Mouse (Mus musculus) mature B cell (primary cell): ENCODE results near the gene Fggy.

ENCODE experiments used
- in situ Hi-C: fragments of 300-500 bp; cut with MboI; formaldehyde crosslinking; loops from 2 replicates; pipeline ENCODE4 v1.14.3; 2019

Gene Fggy

DNA sequence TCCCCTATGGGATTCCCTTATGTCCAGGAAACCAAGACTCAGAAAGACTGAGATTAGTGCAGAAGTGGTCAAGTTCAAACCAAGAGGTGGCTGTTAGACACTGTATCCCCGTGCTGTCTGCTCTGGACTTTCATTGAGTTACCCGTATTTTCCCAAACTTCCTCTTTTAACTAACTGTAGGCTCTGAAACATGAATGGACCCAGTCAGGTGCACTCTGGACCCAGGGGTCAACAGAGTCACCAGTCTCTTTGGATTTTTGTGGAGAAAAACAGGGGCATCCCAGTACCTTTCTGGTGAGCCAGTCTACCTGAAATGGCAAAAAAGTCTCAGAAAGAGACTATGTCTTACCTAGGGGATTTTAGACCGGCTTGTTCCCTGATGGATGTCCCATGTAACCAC is 33.6 kb downstream of the Fggy start:
- in situ Hi-C loops: no loop called here

DNA sequence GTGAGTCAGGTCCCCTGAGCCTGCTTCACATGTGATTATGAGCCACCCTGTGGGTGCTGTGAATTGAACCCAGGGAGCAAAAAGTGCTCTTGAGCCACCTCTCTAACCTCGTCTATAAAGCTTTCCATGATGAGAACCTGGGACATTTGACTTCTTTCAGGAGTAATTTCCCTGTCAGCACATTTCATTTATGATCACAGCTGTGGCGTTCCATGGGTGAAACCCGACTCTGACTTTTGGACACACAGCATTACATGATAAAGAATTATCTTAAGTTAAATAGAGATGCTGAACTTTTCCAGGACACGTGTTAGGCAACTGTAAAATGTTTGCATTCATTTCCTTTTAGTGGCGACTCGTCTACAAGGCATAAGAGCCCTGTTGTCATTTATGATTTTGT is 39.9 kb downstream of the Fggy start:
- in situ Hi-C loops: no loop called here

DNA sequence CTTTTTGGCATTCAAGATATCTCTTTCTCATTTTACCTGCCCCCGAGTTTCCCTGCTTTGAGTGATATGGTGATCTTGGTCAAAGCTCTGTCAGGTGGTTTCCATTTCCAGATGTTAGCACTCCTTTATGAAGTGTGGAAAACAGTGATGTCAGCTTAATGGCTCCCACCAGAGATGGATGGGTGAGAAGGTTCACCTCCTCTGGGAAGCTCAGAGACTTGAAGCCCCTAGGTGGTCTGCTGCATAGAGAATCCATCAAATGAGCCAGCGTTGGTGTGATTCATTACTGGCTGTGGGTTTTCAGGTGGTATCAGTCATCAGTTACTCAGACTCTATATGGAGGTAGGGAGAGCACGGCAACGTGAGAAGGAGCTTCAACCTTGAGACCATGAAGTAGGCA is 44.5 kb downstream of the Fggy start:
- in situ Hi-C loops: no loop called here

DNA sequence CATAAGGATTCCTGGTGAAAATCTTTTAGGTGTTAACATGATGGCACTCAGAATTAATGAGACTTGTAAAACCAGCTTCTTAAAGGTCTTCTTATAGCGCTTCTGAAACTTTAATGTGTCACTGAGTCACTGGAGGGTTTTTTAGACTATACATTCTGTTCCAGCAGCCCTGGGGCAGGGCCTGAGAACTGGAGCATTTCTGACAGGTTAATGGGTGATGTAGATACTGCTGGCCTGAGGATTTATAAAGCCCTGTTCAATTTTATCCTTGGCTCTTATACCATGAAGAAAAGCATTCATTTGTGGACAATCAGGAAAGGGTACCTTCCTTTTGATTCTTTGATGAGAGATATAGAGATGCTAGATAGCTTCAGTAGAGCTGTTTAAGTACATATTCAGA is 45.9 kb downstream of the Fggy start:
- in situ Hi-C loops: no loop called here

DNA sequence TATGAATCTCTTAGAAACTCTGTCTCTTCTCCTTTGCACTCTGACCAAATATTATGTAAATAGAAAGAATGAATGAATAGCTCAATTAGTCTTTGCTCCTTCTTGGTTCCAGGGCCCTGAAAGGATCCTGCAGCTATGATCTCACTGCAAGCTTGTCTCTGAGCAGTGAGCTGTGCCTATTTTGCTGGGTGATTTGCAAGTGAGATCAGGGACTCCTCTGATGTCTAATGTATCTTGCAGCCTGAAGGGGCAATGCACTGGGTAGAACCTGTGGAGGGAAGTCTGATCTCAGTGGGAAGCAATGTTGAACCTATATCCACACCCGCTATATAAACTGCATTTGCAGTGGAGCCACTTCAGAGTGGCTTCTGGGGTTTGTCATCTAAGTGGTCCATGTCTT is 53.4 kb downstream of the Fggy start:
- in situ Hi-C loops: no loop called here

DNA sequence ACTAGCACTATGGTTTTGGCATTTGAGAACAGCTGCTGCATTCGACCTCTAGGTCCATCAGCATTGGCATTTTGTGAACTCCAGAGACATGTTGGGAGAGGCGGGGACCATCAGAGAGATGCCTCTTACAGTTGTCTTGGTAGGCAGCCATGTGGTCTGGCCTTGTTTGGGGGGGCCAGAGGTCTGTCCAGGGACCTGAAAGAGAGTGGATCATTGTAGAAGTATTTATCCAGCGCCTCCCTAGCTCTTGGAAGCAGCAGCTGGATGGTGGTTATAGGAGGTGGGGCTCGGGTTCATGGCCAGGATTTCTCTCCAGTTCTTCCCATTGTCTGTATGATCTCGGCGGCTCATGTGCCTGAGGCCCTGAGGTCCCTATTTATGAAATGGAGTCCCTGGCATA is 54.1 kb downstream of the Fggy start:
- in situ Hi-C loops: no loop called here

DNA sequence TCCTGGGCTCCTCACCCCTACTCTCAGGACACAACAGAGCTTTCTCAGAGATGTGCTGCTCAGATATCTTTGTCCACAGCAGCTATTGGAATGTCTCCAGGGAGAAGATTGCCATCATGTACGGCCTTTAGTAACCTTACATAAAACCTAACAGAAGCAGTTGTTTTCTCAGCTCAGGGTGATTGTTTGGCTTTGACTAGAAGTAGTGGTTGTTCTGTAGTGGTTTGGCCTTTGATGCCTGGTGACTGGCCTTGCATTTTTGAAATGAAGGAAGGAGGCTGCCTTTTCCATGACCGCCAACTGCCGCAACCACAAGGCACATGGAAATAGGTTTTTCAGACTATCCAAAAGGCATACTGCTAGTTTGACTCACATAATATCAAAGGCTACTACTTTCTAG is 63.7 kb downstream of the Fggy start:
- in situ Hi-C loops: no loop called here

DNA sequence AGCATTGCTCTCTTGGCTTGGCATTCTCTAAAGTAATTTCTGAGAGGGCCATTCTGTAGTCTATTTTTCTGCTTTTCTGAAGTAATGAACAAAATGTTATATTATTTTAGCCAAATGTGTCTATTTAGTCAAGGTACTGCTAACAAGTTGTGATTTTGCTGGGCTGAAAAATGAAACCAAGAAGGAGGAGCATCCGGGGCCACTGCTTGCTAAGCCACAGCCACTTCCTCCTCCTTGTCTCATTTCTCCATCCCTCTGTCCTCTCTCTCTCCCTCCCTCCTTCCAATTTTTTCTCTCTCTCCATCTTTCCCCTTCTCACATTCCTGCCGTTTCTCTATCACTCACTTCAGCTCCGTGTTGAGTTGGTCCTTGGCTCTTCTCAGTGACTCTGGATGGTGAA is 67.4 kb downstream of the Fggy start:
- in situ Hi-C loops: no loop called here

DNA sequence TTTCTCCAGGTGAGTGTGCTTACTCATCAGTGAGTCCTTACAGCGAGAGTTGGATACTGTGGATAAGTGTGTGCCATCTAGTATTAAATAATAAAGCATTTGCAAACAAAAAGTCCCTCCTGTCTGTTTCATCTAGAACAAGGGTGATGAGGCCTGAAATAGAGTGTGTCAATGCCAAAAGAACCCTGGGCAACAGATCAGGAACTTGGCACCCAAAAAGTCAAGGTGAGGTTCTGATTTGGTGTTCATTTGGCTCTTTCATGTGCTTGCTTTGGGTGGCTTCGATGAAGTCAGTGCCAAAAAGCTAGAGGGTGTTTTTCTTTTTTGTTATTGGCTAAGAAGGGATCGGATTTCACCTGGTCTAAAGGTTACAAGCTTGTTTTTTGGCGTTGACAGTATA is 68.3 kb downstream of the Fggy start:
- in situ Hi-C loops: no loop called here

DNA sequence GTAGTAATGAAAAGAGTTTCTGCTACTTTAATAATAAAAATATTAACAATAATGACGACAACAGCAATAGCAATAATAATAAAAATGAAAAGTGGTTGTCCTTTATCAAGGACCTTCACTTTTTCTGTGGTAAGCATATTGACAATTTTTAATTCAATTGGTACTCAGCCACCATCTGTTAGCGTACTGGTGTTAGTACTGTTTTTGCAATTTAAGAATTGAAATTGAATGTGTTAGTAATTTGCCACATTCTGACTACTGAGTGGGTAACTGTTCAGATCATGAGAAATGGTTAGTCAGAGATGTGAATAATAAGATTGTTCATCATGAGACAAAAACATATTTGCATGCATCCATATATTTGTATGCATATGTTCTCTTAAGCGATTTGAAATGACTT is 68.9 kb downstream of the Fggy start:
- in situ Hi-C loops: no loop called here

DNA sequence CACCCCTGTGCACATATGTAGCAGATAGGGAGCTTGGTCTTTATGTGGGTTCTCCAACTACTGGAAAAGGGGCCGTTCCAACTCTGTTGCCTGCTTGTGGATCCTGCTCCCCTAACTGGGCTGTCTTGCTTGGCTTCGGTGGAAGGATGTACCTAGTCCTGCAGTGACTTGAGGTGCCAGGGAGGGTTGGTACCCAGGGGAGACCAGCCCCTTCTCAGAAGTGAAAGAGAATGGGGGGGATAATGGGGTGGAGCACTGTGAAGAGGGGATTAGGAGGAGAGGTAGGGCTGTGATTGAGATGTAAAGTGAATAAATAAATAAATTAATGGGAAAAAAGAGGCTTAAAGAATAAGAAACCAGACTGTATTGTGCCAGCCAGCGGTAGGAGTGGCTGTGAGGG is 77.6 kb downstream of the Fggy start:
- in situ Hi-C loops: no loop called here

DNA sequence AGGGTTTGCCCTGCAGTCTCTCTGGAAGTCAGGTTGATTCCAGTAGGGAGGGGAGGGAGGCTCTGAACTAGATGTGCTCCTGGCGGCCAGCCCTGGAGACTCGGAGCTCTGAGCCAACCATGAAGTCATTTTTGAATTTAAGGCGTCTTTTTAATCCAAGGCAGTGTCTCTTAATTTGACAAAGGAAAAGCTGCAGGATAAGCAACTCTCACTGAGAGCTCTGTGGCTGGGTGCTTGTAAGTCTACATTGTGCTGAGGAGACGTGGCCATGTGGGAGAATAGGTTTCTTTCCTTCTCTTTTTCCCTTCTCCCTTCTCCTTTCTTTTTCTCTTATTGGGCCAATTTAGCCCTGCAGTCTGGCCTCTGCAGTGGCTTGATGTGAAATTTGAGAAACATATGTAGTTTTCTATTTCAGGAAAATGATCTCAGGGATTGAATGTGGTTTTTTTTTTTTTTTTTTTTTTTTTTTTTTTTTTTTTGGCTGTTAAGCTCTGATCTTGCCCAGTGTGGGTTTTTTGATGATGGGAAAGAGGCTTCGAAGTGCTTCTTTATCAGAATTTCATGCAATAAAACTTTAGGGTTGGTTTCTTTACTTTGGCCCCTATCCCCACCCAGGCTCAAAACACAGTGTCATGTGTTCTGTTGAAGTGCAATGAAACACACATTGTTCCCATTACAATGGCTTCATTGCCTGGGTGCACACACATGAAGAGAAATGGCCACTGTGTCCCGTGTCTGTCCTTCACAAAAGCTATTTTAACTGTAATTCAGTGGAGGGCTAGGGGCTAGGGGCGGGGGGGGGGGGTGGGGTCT is 79.8 kb downstream of the Fggy start:
- in situ Hi-C loops: no loop called here

DNA sequence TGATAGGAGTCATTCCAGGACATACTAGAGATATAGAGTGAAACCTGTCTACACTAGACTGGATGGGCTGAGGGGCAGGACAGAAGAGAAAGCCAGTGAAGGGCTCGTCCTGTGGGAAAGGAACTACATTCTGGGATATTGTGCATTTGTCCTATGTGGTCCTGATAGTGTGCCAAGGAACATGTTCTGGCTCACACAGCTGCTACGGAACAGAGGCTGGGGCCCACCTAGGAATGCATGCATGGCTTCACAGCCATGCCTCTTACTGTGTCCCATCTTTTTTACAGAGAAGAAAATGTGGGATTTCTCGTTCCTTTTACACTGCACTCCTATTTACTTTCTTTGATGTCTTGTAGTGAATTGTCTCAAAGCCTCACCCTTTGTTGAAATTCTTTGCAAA is 80.8 kb downstream of the Fggy start:
- in situ Hi-C loops: no loop called here

DNA sequence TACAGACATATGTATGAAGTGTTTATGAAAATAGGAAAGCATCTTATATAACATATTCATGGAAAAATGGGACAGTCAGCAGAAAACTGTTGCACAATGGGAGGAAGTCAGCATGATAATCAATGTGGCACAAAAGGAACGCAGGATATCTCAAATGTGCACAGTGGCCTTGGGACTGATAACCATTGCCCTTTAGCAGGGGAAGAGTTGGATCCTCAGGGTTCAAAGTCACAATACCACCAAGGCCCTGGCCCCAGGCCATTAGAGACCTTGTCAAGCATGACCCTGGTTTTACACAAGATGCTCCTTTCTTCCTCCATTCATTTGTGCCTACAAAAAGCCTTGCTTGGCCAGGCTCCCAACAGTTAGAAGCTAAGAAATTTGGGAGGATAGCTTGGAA is 83.5 kb downstream of the Fggy start:
- in situ Hi-C loops: no loop called here

DNA sequence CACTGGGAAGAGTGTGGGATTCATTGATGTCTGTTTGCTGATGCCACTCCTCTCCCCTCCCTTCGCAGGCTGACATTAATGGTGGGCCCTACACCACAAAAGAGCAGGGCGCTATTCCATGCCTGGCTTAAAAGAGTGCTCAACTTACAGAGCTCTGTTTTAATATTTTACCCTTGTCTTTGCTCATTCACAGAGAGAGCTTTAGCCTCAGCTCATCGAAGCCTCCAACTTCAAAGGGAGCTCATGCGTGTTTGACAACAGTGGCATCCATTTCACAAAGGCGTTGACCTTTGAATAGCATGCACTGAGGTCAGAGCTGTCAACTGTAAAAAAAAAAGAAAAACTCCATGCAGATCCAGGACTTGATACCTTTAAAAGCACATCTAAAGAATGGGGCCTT is 86.7 kb downstream of the Fggy start:
- in situ Hi-C loops: no loop called here

DNA sequence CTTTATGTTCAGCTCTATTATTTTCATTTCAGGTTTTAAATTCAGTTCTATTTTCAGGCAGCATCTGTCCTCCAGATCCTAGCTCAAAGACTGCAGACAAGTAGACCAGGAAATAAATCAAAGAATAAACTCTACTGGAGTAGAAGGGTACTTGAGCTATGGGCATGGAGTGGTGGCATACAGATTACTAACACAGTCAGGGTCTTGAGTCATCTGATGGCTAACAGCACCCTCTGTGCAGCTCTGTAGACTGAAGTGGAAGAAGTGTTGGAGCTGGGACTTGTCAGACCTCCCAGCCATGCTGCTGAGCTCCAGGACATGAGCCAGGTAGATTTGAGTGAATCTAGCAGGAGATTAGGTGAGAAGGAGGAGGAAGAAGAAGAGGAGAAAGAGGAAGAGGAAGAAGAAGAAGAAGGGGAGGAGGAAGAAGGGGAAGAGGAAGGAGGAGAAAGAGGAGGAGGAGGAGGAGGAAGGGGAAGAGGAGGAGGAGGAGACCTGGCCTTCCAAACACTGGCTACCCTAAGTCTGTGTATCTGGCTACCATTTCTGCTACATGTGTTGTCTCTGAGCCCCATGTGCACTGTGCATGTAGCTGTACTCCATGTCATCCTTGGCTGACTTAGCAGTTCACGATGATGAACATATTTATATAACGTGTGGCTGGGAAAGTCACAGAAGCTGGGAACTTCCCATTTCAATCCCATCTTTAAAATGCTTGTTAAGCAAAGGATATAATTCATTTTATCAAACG is 91.7 kb downstream of the Fggy start:
- in situ Hi-C loops: no loop called here

DNA sequence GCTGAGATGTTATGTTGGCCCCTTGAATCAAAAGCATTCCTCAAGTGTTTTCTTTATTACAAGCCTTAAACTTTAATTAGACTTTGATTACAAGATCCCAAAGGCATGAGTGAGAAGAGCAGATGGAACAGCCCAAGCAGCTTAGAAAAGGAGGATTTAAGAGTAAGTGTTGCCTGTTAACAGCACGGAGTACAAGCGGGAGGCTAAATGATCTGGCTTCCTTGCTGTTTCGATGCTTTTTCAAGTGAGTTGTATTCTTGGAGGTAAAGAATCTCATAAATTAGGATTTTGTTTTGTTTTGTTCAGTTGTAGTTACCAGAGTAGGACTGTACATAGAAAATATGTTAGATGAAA is 92.2 kb downstream of the Fggy start:
- in situ Hi-C loops: no loop called here

DNA sequence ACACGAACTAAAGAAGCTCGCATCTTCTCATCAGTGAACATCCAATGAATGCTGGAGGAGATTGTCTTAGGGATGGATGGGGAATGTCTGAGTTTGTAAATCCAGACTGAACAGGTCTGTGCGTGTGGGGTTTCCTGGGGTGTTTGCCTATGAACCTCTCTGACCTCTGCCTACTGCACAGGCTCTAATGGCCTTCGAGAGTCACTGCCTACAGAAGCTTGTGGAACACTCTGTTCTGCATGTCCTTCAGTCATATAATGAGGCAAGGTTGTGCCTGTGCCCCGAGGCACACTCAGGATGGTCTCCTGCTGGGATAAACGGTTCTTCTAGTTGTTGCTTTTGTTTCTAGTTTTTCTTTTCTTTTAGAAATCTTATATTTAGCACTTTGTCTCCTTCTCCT is 92.7 kb downstream of the Fggy start:
- in situ Hi-C loops: no loop called here

DNA sequence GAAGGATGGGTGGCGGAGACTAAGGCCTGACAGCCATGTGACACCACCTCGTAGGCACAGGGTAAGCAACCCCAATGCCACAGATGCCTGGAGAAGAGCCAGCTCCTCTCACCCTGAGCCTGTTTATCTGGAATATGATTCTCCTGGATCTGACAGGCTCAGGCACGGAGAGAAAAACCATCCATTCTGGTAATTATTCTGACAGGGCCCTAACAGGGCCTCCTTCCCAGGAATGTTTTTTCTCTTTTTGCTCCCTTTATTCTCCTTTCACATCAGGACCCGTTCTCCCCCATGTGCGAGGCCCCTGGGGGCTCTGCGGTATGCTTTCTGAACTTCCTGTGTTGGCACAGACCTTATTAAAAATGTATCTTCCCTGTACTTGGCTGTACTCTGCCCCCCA is 94.7 kb downstream of the Fggy start:
- in situ Hi-C loops: no loop called here

DNA sequence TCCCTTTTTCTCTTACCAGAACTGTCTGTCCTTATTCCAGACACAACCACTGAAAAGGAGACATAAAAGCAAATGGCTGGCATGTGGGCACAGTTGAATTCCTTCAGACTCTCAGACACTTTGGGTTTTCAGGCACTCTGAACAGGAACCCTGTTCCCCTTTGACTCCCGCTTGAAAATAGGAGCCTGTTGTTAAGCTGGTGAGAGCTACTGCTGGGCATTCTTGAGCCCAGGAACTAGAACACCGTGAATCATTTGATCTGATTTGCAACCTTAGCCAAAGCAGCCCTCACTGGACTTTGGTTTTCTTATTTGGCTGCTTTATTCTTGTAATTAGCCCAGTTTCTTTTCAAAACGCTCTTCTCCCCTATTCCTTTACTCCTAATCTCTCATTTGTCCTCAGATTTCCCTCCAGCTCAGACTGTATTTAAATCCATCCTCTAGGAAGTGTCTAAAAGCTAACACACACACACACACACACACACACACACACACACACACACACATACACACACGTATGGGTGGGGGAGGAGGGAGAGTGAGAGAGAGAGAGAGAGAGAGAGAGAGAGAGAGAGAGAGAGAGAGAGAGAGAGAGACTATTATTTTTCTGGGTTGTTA is 96.1 kb downstream of the Fggy start:
- in situ Hi-C loops: no loop called here

DNA sequence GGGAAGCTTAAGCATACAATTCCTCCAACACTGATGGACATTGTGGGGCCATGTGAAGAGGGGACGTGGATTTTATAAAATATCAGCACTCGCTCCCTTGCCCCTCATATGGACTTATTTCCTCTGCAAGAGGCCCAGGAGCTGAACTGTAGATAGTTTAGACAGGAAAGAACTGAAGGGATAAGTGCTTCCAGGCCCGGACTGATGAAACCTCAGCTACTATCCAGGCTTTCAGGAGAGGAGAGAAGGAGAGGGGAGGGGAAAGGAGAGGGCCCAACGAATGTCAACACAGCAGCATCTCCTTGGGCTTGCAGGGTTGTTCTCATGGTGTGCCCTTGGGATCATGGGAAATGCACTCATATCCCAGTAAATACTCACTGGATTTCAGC is 96.6 kb downstream of the Fggy start:
- in situ Hi-C loops: no loop called here

DNA sequence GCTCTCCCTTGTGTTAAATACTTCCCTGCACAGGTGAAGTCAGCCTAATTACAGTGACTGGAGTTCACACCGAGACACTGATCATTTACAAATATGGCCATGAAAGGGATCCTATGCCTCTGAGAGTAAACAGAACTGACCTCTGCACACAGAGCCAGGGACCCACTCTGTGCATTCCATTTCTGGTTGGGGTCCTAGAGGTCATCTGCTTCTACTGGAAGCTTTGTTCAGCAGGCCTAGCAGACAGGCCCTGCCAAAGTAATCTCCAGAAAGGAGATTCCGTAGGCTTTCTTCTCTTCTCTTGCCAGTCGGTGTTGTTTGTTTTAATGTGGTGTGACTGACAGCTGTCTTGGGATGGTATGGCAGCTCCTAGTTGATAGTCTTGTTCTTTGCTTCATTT is 101.7 kb downstream of the Fggy start:
- in situ Hi-C loops: no loop called here

DNA sequence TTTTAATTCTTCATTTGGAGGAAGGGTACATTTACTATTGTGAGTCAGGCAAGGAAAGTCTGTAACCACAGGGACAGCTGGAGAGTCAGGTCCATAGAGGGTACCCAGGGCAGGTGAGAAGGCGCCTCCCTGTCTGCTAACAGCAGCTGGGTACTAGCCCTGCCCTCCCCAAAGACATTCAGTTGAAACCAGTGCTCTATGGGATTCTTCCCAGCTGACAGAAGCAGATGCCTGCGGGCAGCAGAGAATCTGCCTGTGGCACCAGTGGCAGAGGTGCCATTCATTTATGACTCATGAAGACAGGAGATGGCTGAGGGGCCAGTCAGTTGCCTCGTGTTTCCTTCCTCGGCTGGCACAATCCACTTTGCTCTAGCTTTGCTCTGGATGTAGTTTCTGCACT is 106.3 kb downstream of the Fggy start:
- in situ Hi-C loops: no loop called here
